16 mouse cellular contexts compared by ENCODE assay signal in genomic region chr1:185493439-185494034, GRCm38 (mm10). TPM values are rescaled to one million over a fixed set of nuclear protein-coding genes. Genes with fewer than 3 reads are reported as not detected.
DNase-seq lines count a peak whose midpoint lies in the region; ATAC-seq and TF ChIP-seq lines count a peak whose summit lies in the region.
"Had no signal": no experiment of that assay in that cellular context is flagged by ENCODE, and none has a peak within 500 bp of the region (broad histone marks: within the 10 kb centered on the region; RNA-seq: fewer than 3 reads in every experiment).

No protein-coding gene starts in this region.

- peaks cover 4% of the 10 kb centered on the region; the same call in 1 of the 2 replicates for H3K4me1 ChIP-seq in forebrain, embryonic 11.5 days (replicated peaks; ENCODE audit: control insufficient read depth, insufficient read depth, low read length)
- no peaks in the 10 kb centered on the region; the same call in 1 of the 2 replicates for H3K4me1 ChIP-seq in midbrain, embryonic 14.5 days (ENCODE audit: control insufficient read depth, insufficient read depth, low read length)
- H3K4me1 ChIP-seq: stomach, embryonic 15.5 days had no signal

- H3K4me3 ChIP-seq in layer of hippocampus, adult 2 months = no peak overlapping the region
- H3K4me3 ChIP-seq in forebrain, embryonic 11.5 days (ENCODE audit: low read depth, low read length) = no peak overlapping the region
- H3K4me3 ChIP-seq in midbrain, embryonic 14.5 days (replicated peaks; ENCODE audit: low read depth, low read length) = no peak overlapping the region
- H3K4me3 ChIP-seq: myocyte; stomach, embryonic 15.5 days had no signal

- H3K9ac ChIP-seq in forebrain, embryonic 11.5 days (ENCODE audit: low read length) = no peak overlapping the region
- no peak overlapping the region for H3K9ac ChIP-seq in midbrain, embryonic 14.5 days (replicated peaks; ENCODE audit: low read length)
- H3K9ac ChIP-seq: stomach, embryonic 15.5 days had no signal

- 24% methylated on average over 4 of the region's 4 CpGs for WGBS in forebrain, embryonic 11.5 days
- WGBS in midbrain, embryonic 14.5 days = 14% methylated on average over 4 of the region's 4 CpGs

- H3K27ac ChIP-seq in layer of hippocampus, adult 2 months = peak overlapping the region; percentile 83
- 0 out of 2 replicates have a peak overlapping the region, but pooled peaks have one; percentile 46 for H3K27ac ChIP-seq in forebrain, embryonic 11.5 days (ENCODE audit: low read depth, low read length)
- peak overlapping the region; percentile 49; the same call in 1 of the 2 replicates for H3K27ac ChIP-seq in midbrain, embryonic 14.5 days (replicated peaks; ENCODE audit: low read depth, low read length)
- H3K27ac ChIP-seq: stomach, embryonic 15.5 days had no signal

- no peak overlapping the region for H3K4me2 ChIP-seq in forebrain, embryonic 11.5 days (ENCODE audit: low read depth, low read length, severe bottlenecking)
- no peak overlapping the region for H3K4me2 ChIP-seq in midbrain, embryonic 14.5 days (ENCODE audit: low read length)
- H3K4me2 ChIP-seq: liver, embryonic 11.5 days; stomach, embryonic 15.5 days had no signal

- no peaks in the 10 kb centered on the region for H3K27me3 ChIP-seq in forebrain, embryonic 11.5 days (ENCODE audit: control insufficient read depth, insufficient read depth, low read length)
- H3K27me3 ChIP-seq in midbrain, embryonic 14.5 days (ENCODE audit: control insufficient read depth, insufficient read depth, low read length) = no peaks in the 10 kb centered on the region
- H3K27me3 ChIP-seq: stomach, embryonic 15.5 days had no signal

- no peaks in the 10 kb centered on the region for H3K36me3 ChIP-seq in forebrain, embryonic 11.5 days (ENCODE audit: control insufficient read depth, insufficient read depth, low read length)
- H3K36me3 ChIP-seq in midbrain, embryonic 14.5 days (ENCODE audit: control insufficient read depth, insufficient read depth, low read length) = no peaks in the 10 kb centered on the region
- H3K36me3 ChIP-seq: stomach, embryonic 15.5 days had no signal

- no peaks in the 10 kb centered on the region for H3K9me3 ChIP-seq in forebrain, embryonic 11.5 days (ENCODE audit: control insufficient read depth, low read length)
- H3K9me3 ChIP-seq in midbrain, embryonic 14.5 days (ENCODE audit: control insufficient read depth, low read length) = no peaks in the 10 kb centered on the region
- H3K9me3 ChIP-seq: stomach, embryonic 15.5 days had no signal

- DNase-seq in layer of hippocampus, adult 2 months (ENCODE audit: low spot score in 2 of 2) = peak in 1 of 2 experiments; percentile 53
- DNase-seq in layer of hippocampus, adult 9-10 months (ENCODE audit: low spot score) = no peak
- peak; percentile 52 for DNase-seq in forebrain, embryonic 11.5 days (ENCODE audit: low spot score)
- peak; percentile 10 to 26 for DNase-seq in frontal cortex, adult 2 months (ENCODE audit: extremely low spot score in 1 of 2, low spot score in 1 of 2)
- DNase-seq in midbrain, embryonic 14.5 days = peak; percentile 46
- no peak for DNase-seq in kidney, postnatal 25 days
- no peak for DNase-seq in ovary, postnatal 14 days (ENCODE audit: low spot score)
- DNase-seq in thymus, postnatal 14 days = no peak
- DNase-seq: cerebellum, adult 11 months; heart, postnatal 10 days; kidney, adult 11 months; right cerebral cortex, postnatal 14 days had no signal

- ATAC-seq in forebrain, embryonic 11.5 days (replicated peaks; ENCODE audit: low FRiP score) = peak; percentile 66
- ATAC-seq in midbrain, embryonic 14.5 days (ENCODE audit: low FRiP score, low TSS enrichment) = no peak

- no peak for TF ChIP-seq CTCF in layer of hippocampus, adult 2 months (conservative IDR thresholded peaks at IDR 0.05)

RNA-seq across cellular contexts. Expression of gene Slc30a10, which starts 38.9 kb away (rescaled TPM):
- 1 to 10 TPM; 8.5 to 9.0 TPM for total RNA-seq in layer of hippocampus, adult 2 months (2021)
- polyA plus RNA-seq in forebrain, embryonic 11.5 days (2014; fragmentation: Nextera tagmentation; extraction: Ambion mirVana) = 2.5 and 2.6 TPM in 2 replicates
- polyA plus RNA-seq in frontal cortex, adult 2 months (2012; rRNA removed) = 11.5 and 14.3 TPM in 2 replicates
- polyA plus RNA-seq in midbrain, embryonic 14.5 days (2014; fragmentation: Nextera tagmentation; extraction: Ambion mirVana) = 4.6 and 5.7 TPM in 2 replicates
- total RNA-seq: adrenal gland, adult 18-20 months; heart, postnatal 10 days had no signal
- polyA plus RNA-seq: myocyte had no signal

Comparison
In these comparisons a context has a peak if more than half of its experiments do, and no peak if none do; other contexts are left out.
1. DNase-seq: peak in forebrain, embryonic 11.5 days (single experiment), frontal cortex, adult 2 months (2 of 2) and midbrain, embryonic 14.5 days (single experiment); none in layer of hippocampus, adult 9-10 months (single experiment), kidney, postnatal 25 days (0 of 2), ovary, postnatal 14 days (single experiment) and thymus, postnatal 14 days (single experiment).
2. Peak in every context shown above with its lines, with median percentiles within 50 percentile points of each other: H3K27ac ChIP-seq.